Mouse (Mus musculus) heart, embryonic 12.5 days (tissue): ENCODE measurements around the gene Mpo. TPM values are rescaled to one million over a fixed set of nuclear protein-coding genes. Genes with fewer than 3 reads are reported as not detected.

Source experiments
- ATAC-seq: fragments of 200-750 bp; cut with Nextera tagmentation; 2 replicates; pipeline ENCODE4 v1.8.0; 2017; ENCODE audit warnings: moderate TSS enrichment, moderate library complexity; ENCODE audit not compliant: insufficient number of reproducible peaks, low FRiP score
- H3K27ac ChIP-seq: fragments of 300-500 bp; sonication (generic); 2 replicates; pipeline ENCODE4 v1.5.1; 2016; ENCODE audit warnings: mild to moderate bottlenecking, moderate library complexity; ENCODE audit not compliant: poor library complexity, severe bottlenecking
- H3K27me3 ChIP-seq: fragments of 300-500 bp; sonication (generic); replicated peaks from 2 replicates; pipeline ENCODE4 v1.6.1; 2016; ENCODE audit warnings: mild to moderate bottlenecking, moderate library complexity
- H3K36me3 ChIP-seq: fragments of 300-500 bp; sonication (generic); 2 replicates; pipeline ENCODE4 v1.6.1; 2016; ENCODE audit warnings: mild to moderate bottlenecking, moderate library complexity
- H3K4me1 ChIP-seq: fragments of 300-500 bp; sonication (generic); replicated peaks from 2 replicates; pipeline ENCODE4 v1.6.1; 2016; ENCODE audit warnings: mild to moderate bottlenecking
- H3K4me2 ChIP-seq: fragments of 300-500 bp; sonication (generic); 2 replicates; pipeline ENCODE4 v1.6.1; 2016; ENCODE audit warnings: mild to moderate bottlenecking, moderate library complexity
- H3K4me3 ChIP-seq: fragments of 300-500 bp; sonication (generic); 2 replicates; pipeline ENCODE4 v1.5.1; 2016; ENCODE audit warnings: mild to moderate bottlenecking
- H3K9ac ChIP-seq: fragments of 300-500 bp; sonication (generic); 2 replicates; pipeline ENCODE4 v1.6.1; 2016; ENCODE audit warnings: mild to moderate bottlenecking, moderate library complexity
- H3K9me3 ChIP-seq: fragments of 300-500 bp; sonication (generic); replicated peaks from 2 replicates; pipeline ENCODE4 v1.6.1; 2016; ENCODE audit warnings: mild to moderate bottlenecking, moderate library complexity
- WGBS: fragments of 180-500 bp; shearing (Covaris S2); methylation state at CpG from one replicate; pipeline ENCODE4 v1.1.7; 2016; 5-methylcytosine and 5-hydroxymethylcytosine counted together
- polyA plus RNA-seq: library from polyadenylated mRNA; unstranded; fragments of >200 nt; fragmentation: Nextera tagmentation; extraction: Ambion mirVana; gene quantifications from 2 replicates; pipeline ENCODE4 v1.2.1, GENCODE M21; 2016

The Mpo gene
- polyA plus RNA-seq, 1 experiment from 2014 or later = 6.7 TPM

- 61% methylated on average over 4 of the region's 4 CpGs for WGBS
- ATAC-seq = no peak
- peaks cover 16% of the 10 kb centered on the region for H3K4me1 ChIP-seq
- no peak overlapping the region for H3K9ac ChIP-seq
- no peak overlapping the region for H3K4me3 ChIP-seq
- H3K27me3 ChIP-seq = peaks cover 47% of the 10 kb centered on the region
- no peak overlapping the region for H3K27ac ChIP-seq
- no peaks in the 10 kb centered on the region for H3K9me3 ChIP-seq
- no peak overlapping the region for H3K4me2 ChIP-seq
- H3K36me3 ChIP-seq = no peaks in the 10 kb centered on the region
Measured at GRCm38 (mm10) chr11:87758957-87759608, 34.3 kb upstream of the Mpo start.

- no peak overlapping the region for H3K27ac ChIP-seq
- no peak for ATAC-seq
- H3K9me3 ChIP-seq = no peaks in the 10 kb centered on the region
- H3K9ac ChIP-seq = no peak overlapping the region
- 2% methylated on average over 3 of the region's 3 CpGs for WGBS
- no peaks in the 10 kb centered on the region for H3K36me3 ChIP-seq
- no peak overlapping the region for H3K4me2 ChIP-seq
- peaks cover 16% of the 10 kb centered on the region for H3K4me1 ChIP-seq
- H3K27me3 ChIP-seq = peaks cover 52% of the 10 kb centered on the region
- H3K4me3 ChIP-seq = no peak overlapping the region
Measured at GRCm38 (mm10) chr11:87759609-87760005, 33.8 kb upstream of the Mpo start.

- no peak for ATAC-seq
- WGBS = 11% methylated on average over 23 of the region's 23 CpGs
- H3K4me3 ChIP-seq = no peak within 1 kb of the TSS
Measured at GRCm38 (mm10) chr11:87760301-87761081, 32.9 kb upstream of the Mpo start, which contains the start of gene Tspoap1. TSS of gene Tspoap1 (plus strand) at chr11:87760541.

GRCm38 (mm10) chr11:87761181-87761721 is 32.1 kb upstream of the Mpo start:
- peaks cover 69% of the 10 kb centered on the region for H3K27me3 ChIP-seq
- H3K4me3 ChIP-seq = no peak overlapping the region
- H3K9ac ChIP-seq = no peak overlapping the region
- H3K9me3 ChIP-seq = no peaks in the 10 kb centered on the region
- no peak for ATAC-seq
- H3K36me3 ChIP-seq = no peaks in the 10 kb centered on the region
- 65% methylated on average over 11 of the region's 11 CpGs for WGBS
- H3K4me1 ChIP-seq = peaks cover 16% of the 10 kb centered on the region
- no peak overlapping the region for H3K4me2 ChIP-seq
- H3K27ac ChIP-seq = no peak overlapping the region

More at GRCm38 (mm10) chr11:87760301-87761081, 32.9 kb upstream of the Mpo start, which contains the start of gene Tspoap1:
- Histone ChIP-seq H3K9me3 (no peaks in the 10 kb centered on the region), H3K27ac (no peak within 1 kb of the TSS), H3K27me3 (peaks cover 61% of the 10 kb centered on the region), H3K9ac (no peak within 1 kb of the TSS), H3K4me1 (peaks cover 16% of the 10 kb centered on the region), H3K36me3 (no peaks in the 10 kb centered on the region), H3K4me2 (no peak within 1 kb of the TSS)

- peaks cover 16% of the 10 kb centered on the region for H3K4me1 ChIP-seq
- no peak for ATAC-seq
Measured at GRCm38 (mm10) chr11:87761806-87762701, 31.3 kb upstream of the Mpo start.

GRCm38 (mm10) chr11:87762702-87763385 is 30.5 kb upstream of the Mpo start:
- H3K9ac ChIP-seq = no peak overlapping the region
- WGBS = 46% methylated on average over 12 of the region's 12 CpGs
- no peaks in the 10 kb centered on the region for H3K9me3 ChIP-seq
- H3K4me1 ChIP-seq = peaks cover 16% of the 10 kb centered on the region
- H3K27ac ChIP-seq = no peak overlapping the region
- ATAC-seq = no peak
- H3K36me3 ChIP-seq = no peaks in the 10 kb centered on the region
- H3K4me3 ChIP-seq = no peak overlapping the region
- H3K4me2 ChIP-seq = no peak overlapping the region
- H3K27me3 ChIP-seq = peaks cover 85% of the 10 kb centered on the region

More at GRCm38 (mm10) chr11:87761806-87762701, 31.3 kb upstream of the Mpo start:
- no peak overlapping the region for H3K9ac ChIP-seq
- no peak overlapping the region for H3K4me2 ChIP-seq
- no peaks in the 10 kb centered on the region for H3K36me3 ChIP-seq
- no peaks in the 10 kb centered on the region for H3K9me3 ChIP-seq
- no peak overlapping the region for H3K4me3 ChIP-seq
- H3K27me3 ChIP-seq = peaks cover 77% of the 10 kb centered on the region
- 67% methylated on average over 14 of the region's 14 CpGs for whole genome bisulfite sequencing
- no peak overlapping the region for H3K27ac ChIP-seq

- Histone ChIP-seq H3K9me3 (no peaks in the 10 kb centered on the region), H3K4me2 (peak overlapping the region; percentile 87), H3K4me1 (peaks cover 16% of the 10 kb centered on the region), H3K27ac (no peak overlapping the region), H3K27me3 (peaks cover 92% of the 10 kb centered on the region), H3K4me3 (peak overlapping the region; percentile 51), H3K36me3 (no peaks in the 10 kb centered on the region), H3K9ac (peak overlapping the region; percentile 65; the same call in 1 of the 2 replicates)
- ATAC-seq = peak; percentile 22
- WGBS = 3% methylated on average over 17 of the region's 17 CpGs
Measured at GRCm38 (mm10) chr11:87763511-87763987, 29.8 kb upstream of the Mpo start.

GRCm38 (mm10) chr11:87763988-87764876 is 29.1 kb upstream of the Mpo start:
- peak overlapping the region; percentile 87 for H3K4me2 ChIP-seq
- WGBS = 1% methylated on average over 65 of the region's 65 CpGs
- peaks cover 94% of the 10 kb centered on the region for H3K27me3 ChIP-seq
- peaks cover 16% of the 10 kb centered on the region for H3K4me1 ChIP-seq
- no peaks in the 10 kb centered on the region for H3K36me3 ChIP-seq
- no peak overlapping the region for H3K27ac ChIP-seq
- peak overlapping the region; percentile 51 for H3K4me3 ChIP-seq
- H3K9ac ChIP-seq = peak overlapping the region; percentile 65
- ATAC-seq = 0 out of 2 replicates have a peak, but pooled peaks have one; percentile 24
- no peaks in the 10 kb centered on the region for H3K9me3 ChIP-seq

- 58% methylated on average over 4 of the region's 4 CpGs for WGBS
- Histone ChIP-seq H3K4me1 (peaks cover 10% of the 10 kb centered on the region), H3K27me3 (peaks cover 59% of the 10 kb centered on the region)
Measured at GRCm38 (mm10) chr11:87768745-87769144, 24.6 kb upstream of the Mpo start.

More at GRCm38 (mm10) chr11:87768745-87769144, 24.6 kb upstream of the Mpo start:
- ATAC-seq = no peak
- H3K4me2 ChIP-seq = no peak overlapping the region
- no peak overlapping the region for H3K9ac ChIP-seq
- no peak overlapping the region for H3K4me3 ChIP-seq
- no peak overlapping the region for H3K27ac ChIP-seq
- no peaks in the 10 kb centered on the region for H3K9me3 ChIP-seq
- no peaks in the 10 kb centered on the region for H3K36me3 ChIP-seq
